Mouse (Mus musculus): Measurements from ENCODE around the gene 4930467E23Rik.
A peak's percentile ranks its signal among the peaks of the same experiment; 100 is the strongest.
"Not testable (repeated sequence)": the region's sequence is repeated elsewhere in the genome, so short reads cannot be mapped to it uniquely, and the experiment has no call there.

4930467E23Rik gene

GRCm38 (mm10) chr8:19781328-19782114 lies 52.1 kb downstream of the 4930467E23Rik start:
- DNase-seq (ENCODE audit: low read depth): not testable (repeated sequence)

- DNase-seq (ENCODE audit: low read depth): not testable (repeated sequence)
Observed at GRCm38 (mm10) chr8:19782736-19783135, 53.4 kb downstream of the 4930467E23Rik start.

GRCm38 (mm10) chr8:19783860-19784259 lies 54.5 kb downstream of the 4930467E23Rik start:
- DNase-seq (ENCODE audit: low read depth): not testable (repeated sequence)

GRCm38 (mm10) chr8:19784554-19785364 lies 55.4 kb downstream of the 4930467E23Rik start:
- peak; percentile 96 for DNase-seq (ENCODE audit: low read depth)

- not testable (repeated sequence) for DNase-seq (ENCODE audit: low read depth)
Observed at GRCm38 (mm10) chr8:19792696-19793095, 63.3 kb downstream of the 4930467E23Rik start.

All from 416B (cell line).